Mouse (Mus musculus): ENCODE measurements around the gene Olfr547. TPM values are rescaled to one million over a fixed set of nuclear protein-coding genes. Genes with fewer than 3 reads are reported as not detected.
A peak's percentile ranks its signal among the peaks of the same experiment; 100 is the strongest.

Gene Olfr547
- total RNA-seq, 2 experiments from 2014 or later: not detected

- DNase-seq: peak; percentile 48
- intact Hi-C loops (cut with DNase I): no loop called here
Measured at GRCm38 (mm10) chr7:102564999-102565997, 30.7 kb downstream of the Olfr547 start, which contains the start of gene Trim21. Gene Trim21 (minus strand): TSS chr7:102565486.

DNA sequence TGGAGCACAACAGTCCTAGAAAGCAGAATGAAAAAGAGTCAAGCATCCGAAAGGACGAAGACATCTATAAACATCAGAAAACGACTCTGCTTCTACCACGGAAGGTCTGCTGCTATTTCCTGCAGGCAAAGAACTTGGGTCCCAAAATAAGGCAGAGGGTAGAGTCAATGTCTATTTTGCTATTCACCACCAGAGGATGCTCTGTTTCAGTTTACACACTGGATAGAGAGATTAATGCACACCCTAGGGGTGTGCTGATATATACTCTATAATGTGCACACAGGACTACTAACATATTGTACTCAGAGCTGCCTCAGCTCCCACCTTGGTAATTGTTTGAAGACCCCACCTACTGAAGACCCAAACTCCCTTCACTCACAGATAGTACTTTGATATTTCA is 31.7 kb downstream of the Olfr547 start:
- intact Hi-C loops (cut with DNase I): no loop called here
- DNase-seq: no peak

DNA sequence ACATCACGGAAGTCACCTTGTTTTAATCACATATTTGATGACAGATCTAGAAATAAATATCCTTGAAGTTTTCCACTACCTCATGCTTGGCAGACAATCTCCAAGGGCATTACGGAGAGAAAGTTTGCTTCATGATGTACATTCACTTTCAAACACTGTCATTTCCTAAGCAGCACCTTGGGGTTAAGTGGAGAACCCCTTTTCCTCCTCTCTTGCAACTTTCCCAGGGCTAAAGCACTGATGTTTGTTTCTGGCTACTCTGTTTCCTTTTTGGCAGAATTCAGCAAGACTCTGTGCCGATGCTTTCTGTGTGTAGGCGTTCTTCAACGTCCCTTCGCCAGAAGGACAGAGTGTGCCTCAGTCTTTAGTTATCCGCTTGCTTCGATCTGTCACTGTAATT is 36.6 kb downstream of the Olfr547 start, which contains the start of gene Olfr550:
Gene Olfr550 (plus strand): TSS at position 301 of the 400 bp plus-strand sequence.
- no peak for DNase-seq
- intact Hi-C loops (cut with DNase I): no loop called here

DNA sequence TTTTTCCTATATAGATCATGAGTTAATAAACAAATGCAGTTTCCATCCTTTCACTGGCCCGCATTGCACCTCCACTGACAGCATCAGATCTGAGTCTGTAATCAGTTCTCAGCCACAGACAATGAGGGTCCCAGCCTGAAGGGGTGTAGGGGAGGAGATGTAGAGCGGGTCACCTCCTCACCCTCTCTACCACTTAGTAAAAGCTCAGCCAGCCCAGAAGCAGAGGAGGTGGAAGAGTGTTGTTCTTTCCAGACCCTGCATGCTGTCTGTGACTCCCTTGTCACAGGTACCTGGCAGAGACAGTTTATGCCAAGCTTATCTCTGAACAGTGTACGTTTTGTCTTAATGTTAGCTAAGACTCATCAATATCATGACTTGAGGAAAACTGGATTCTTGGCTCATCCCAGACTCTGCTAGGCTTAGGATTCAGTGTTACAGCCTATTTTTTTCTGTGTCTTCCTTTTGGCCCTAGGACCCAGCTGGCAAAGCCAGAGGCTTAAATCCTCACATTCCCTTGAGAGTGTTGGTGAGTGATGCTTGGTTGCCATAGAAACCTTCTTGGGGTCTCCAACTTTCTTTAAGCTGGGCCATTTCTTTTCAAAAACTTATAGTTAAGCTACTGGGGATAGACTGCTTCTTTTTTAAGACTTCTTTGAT is 38.8 kb downstream of the Olfr547 start:
- intact Hi-C loops (cut with DNase I): no loop called here
- DNase-seq: no peak

- DNase-seq: no peak
- intact Hi-C loops (cut with DNase I): no loop called here
Measured at GRCm38 (mm10) chr7:102575998-102576397, 41.4 kb downstream of the Olfr547 start.

Other genes with a start within 250 kb of the Olfr547 start
- 10 to 100 TPM; 24.8 to 25.0 TPM for gene Rrm1, start 93.1 kb upstream of the Olfr547 start, total RNA-seq (2021)
- not detected for gene Olfr543, start 53.1 kb upstream of the Olfr547 start, total RNA-seq (2021)
- gene Olfr544, start 46.4 kb upstream of the Olfr547 start, total RNA-seq (2021): not detected
- gene Olfr545, start 35.2 kb upstream of the Olfr547 start, total RNA-seq (2021): not detected
- not detected for gene Olfr548-ps1, start 6.1 kb downstream of the Olfr547 start, total RNA-seq (2021)
- gene Olfr549, start 15.1 kb downstream of the Olfr547 start, total RNA-seq (2021): not detected
- 1 to 10 TPM; 1.9 to 2.3 TPM for gene Trim21, start 30.7 kb downstream of the Olfr547 start, total RNA-seq (2021)
- gene Olfr550, start 36.7 kb downstream of the Olfr547 start, total RNA-seq (2021): under 1 TPM in 1 of 2 experiments, not detected in 1; 0.08 TPM
- not detected for gene Olfr551, start 57.1 kb downstream of the Olfr547 start, total RNA-seq (2021)
- not detected for gene Olfr552, start 63.0 kb downstream of the Olfr547 start, total RNA-seq (2021)
- not detected for gene Olfr553, start 83.5 kb downstream of the Olfr547 start, total RNA-seq (2021)
- not detected for gene Olfr554, start 103.7 kb downstream of the Olfr547 start, total RNA-seq (2021)
- gene Olfr555, start 124.1 kb downstream of the Olfr547 start, total RNA-seq (2021): not detected
- gene Olfr556, start 130.2 kb downstream of the Olfr547 start, total RNA-seq (2021): not detected
- 1 to 10 TPM; 5.9 to 6.1 TPM for gene Trim68, start 152.6 kb downstream of the Olfr547 start, total RNA-seq (2021)
- not detected for gene Olfr557, start 161.2 kb downstream of the Olfr547 start, total RNA-seq (2021)
- gene Olfr558, start 167.5 kb downstream of the Olfr547 start, total RNA-seq (2021): under 1 TPM; 0.12 to 0.14 TPM
- not detected for gene Olfr33, start 184.3 kb downstream of the Olfr547 start, total RNA-seq (2021)
- gene Olfr559, start 192.7 kb downstream of the Olfr547 start, total RNA-seq (2021): not detected
- not detected for gene Olfr560, start 224.6 kb downstream of the Olfr547 start, total RNA-seq (2021)
- under 1 TPM; 0.28 to 0.36 TPM for gene Olfr78, start 224.7 kb downstream of the Olfr547 start, total RNA-seq (2021)
- not detected for gene Olfr561, start 236.5 kb downstream of the Olfr547 start, total RNA-seq (2021)

Data from left cerebral cortex, postnatal 4 days (tissue).